Mouse (Mus musculus) G1E-ER4 (cell line): ENCODE results near the gene Uckl1. TPM values are rescaled to one million over a fixed set of nuclear protein-coding genes. Genes with fewer than 3 reads are reported as not detected.

ENCODE experiments used
- GATA1 ChIP-seq: IDR thresholded peaks from one replicate; pipeline ENCODE4 v1.8.0; 2012; ENCODE audit warnings: low read length, inconsistent platforms
- polyA plus RNA-seq: library from polyadenylated mRNA; stranded (reverse); fragments of >175 nt; gene quantifications from 2 replicates; pipeline ENCODE4 v1.2.3, GENCODE M21; 2012

Gene Uckl1
- 71.6 and 72.0 TPM in 2 replicates for polyA plus RNA-seq

DNA sequence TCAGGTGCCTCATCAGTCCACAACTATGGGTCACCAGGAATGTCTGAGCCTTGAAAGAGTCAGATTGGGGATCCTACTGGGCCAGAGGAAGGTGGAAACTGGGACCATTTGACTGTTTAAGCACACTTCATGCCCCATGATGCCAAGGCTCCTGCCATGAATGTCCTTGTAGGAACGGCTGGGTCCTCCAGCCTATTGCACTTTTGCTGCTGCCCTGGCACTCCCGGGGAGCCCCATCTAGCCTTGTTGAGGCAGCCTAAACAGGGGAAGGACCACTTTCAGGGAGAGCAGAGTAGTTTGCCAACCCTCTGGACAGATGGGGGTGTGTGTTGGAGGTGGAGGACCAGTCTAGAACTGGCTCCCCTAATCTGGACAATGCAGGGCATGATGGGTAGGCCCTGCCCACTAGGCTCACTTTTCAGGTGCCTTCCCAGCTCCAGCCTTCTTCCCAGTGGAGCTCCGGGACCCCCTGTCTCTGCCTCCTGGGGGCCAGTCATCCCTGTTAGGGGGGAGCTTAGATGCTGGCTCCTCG is at the start of gene Uckl1:
Uckl1 (minus strand) TSS at position 482 of the 532 bp plus-strand sequence.
- no peak for TF ChIP-seq GATA1

DNA sequence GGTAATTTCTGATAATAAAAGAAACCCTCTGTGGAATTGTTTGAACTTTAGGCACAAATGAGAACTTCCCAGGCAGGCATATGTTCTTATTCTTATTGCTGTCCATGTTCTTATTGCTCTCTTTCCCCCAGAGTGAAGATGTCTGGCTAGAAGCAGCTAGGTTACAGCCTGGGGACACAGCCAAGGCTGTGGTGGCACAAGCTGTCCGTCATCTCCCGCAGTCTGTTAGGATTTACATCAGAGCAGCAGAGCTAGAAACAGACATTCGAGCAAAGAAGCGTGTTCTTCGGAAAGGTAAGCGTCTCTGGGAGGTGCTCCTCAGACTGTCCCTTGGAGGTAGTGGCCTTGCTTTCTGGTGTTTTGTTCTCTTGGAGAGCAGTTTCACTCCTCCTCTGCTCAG is 47.9 kb upstream of the Uckl1 start:
- TF ChIP-seq GATA1, result no peak

DNA sequence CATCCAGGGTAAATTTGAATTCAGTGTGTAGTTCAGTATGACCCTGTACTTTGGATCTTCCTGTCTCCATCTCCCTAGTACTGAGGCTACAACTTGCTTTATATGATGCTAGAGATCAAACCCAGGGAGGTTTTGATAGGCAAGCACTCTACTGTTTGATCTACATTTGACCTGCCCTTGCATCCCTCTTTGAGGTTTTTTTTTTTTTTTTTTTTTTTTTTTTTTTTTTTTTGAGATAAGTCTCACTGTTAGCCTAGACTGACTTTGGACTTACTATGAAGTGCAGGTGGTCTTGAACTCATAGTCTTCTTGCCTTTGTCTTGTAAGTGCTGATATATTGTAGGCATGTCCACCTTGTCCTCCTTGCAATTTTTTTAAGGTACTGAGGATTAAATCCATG is 43.8 kb upstream of the Uckl1 start:
- TF ChIP-seq GATA1, result no peak

DNA sequence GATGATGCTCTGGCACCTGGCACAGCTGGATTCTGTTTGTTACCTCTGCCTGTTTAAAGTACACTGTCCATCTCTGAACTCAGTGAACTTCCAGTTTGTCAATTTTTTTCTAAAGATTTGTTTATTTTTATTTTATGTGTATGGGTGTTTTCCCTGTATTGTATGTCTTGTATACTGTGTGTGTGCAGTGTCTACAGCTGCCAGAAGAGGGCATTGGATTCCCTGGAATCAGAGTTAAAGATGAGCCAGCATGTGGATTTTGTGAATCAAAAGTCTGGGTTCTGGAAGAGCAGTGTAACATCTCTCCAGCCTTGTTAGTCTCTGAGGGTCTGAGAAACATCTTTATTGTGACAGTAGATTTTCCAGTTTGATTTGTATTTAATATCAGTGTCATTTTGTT is 38.7 kb upstream of the Uckl1 start:
- no peak for TF ChIP-seq GATA1

DNA sequence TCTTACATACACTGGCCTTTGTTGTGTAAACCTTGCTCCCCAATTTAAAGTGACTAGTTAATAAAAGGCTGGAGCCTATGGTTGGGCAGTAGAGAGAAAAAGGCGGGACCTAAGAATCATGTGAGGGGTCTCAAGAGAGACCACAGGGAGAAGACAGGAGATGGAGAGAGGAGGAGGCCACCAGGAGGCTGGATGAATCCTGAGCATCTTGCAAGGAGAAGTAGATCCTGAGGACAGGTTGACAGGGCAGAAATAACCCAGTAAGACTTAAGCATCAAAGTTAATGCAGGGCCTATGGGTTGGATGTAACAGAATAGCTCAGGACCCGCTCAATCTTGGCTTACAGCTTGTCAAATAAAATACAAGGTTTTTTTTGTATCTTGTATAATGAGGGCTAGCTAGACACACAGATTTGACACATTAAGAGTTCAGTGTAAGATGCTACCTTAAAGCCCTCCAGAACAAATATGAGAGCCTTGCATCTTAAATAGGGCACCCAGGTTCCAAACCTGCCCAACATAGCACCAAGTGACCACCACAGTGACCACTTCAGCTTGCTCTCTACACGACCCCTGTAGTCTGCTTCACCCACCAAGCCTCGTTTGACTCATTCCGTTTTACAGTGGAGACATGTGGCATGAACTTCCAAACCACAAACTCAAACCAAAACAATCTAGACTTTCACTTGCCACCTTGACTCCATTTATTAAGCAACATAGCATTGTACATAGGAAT is 34.2 kb upstream of the Uckl1 start:
- TF ChIP-seq GATA1, result no peak

DNA sequence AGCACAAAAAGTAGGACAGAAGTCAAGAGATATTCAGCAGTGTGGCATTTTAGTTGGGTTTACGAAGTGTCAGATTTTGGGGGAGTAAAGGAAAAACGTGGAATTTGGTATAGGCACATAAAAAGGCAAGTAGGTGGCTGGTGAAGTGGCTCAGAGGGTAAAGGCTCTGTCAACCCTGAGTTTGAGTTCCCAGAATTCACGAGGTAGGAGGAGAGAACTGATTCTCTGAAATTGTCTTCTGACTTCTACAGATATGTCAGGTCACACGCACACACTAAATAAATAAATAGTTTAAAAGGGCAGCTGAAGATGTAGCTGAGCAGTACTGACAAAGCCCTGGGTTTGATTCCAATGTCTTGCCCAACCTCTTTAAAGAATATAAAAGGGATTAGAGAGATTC is 17.7 kb upstream of the Uckl1 start:
- TF ChIP-seq GATA1, result no peak

DNA sequence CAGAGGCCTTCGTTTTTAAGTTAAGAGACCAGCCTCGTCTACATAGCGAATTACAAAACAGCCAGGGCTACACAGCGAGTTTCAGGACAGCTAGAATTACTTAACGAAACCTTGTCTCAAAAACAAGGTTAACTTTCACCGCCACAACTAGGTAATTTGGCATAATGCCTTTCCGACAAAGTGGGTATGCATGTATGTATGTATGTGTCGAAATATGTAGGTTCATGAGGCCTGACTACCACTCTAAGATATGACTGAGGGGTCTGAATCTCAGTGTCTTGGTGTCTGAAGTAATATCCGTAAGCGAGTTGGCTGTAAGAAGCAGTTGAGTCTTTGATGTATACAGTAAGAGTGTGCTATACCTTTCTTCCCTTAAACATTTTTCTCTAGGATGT is 17.1 kb upstream of the Uckl1 start:
- TF ChIP-seq GATA1, result no peak

DNA sequence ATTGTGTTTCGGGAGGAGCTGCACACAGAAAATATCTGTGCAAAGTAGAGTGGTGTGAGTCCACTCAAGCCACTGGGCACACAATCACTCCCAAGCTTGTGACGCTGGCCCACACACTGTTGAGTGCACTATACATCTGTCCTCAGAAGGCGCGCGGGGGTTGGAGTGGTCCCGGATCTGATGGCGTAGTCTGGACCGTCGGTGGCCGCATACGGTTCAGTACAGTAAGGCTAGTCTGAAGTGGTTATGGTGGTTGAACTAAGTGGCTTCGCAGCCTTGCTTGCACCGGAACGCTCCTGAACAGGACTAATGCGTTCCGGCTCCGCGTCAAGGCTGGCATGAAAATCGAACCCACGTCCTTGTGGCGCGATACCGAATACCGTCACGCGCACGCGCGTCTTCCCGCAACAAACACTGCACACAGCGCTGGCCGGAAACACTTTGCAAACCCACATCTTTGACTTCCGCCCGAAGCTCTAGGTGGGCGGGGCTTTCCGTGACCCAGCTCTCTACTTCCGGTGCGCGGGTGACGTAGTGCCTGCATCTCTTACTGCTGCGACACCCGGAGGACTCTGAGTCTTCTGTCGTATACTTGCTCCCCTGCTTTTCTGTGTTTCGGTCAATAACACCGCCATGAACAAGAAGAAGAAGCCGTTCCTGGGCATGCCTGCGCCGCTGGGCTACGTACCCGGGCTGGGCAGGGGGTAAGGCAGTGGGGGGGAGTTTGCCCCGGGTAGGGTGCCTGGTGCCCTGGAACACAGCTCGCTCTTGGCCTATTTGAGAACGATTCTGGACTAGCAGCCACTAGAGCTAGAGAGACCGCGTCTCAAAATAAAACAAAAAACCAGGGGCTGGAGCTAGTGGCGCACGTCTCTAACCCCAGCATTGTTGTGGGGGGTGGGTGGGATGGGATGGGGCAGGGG is 16.4 kb upstream of the Uckl1 start:
- no peak for TF ChIP-seq GATA1

DNA sequence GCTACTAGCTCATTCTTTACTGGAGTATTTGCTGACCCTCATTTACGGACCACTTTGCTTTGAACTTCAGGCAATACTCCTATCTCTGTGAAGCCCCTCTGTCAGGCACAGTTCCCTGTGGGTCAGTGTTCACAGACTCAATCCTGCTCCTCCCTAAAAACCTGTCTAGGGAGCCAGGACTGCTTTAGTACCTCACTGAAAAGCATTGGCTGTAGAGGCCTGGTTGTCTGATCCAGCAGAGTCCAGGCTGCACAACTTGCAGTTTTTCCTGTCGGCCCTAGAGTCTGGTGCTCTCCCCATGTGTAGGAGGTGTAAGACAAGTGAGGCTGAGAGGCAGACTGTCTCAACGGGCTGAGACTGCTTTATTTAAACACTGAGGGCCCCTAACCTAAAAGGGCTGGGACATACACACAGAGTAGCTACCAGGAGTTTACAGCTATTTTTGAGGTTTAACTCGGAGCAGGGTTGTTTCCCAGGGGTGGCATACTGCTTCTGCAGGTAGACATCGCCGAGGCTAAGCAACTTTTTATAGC is 15.6 kb upstream of the Uckl1 start:
- no peak for TF ChIP-seq GATA1

DNA sequence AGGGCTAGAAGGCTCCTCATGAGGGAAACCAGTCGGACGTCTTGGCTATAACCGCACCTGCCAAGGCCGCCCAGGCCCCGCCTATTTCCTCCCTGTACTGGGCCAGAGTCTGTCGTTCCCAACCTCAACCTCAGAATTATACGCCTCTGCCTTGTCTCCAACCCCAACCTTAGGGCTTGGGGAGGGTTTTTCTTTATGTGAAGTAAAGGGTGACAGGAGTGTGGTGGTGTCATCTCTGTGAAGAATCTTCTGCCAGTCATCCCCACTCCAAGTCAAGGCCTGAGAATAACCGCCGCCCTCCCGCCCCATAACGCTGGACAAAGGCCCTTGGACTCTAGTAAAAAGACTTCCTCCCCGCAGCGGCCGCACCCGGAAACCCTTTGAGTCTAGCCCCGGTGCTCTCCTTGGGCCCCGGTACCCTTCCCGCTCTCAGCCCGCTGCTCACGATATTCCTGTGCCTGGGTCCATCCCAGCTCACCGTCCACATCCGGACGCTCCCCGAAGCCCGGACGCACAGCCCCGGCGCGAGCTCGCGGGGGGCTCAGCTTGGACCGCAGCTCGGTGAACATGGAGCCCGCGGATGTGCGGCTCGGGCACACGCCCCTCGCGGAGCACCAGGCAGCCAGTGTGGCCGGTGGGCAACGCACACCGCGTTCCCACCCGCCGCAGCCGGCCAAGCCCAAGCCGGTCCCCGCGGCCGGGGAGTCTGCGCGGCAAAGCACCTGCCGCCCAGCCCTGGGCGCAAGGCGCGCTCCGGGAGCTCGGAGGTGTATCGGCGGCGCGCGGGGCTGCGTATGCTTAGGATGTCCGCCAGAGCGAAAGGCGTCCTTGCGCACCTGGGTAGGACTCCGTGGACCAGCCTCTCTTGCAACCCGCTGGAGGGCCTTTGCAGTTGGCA is 14.0 kb upstream of the Uckl1 start, which contains the start of gene Samd10:
Samd10 (minus strand) TSS at position 759 of the 898 bp plus-strand sequence.
- no peak for TF ChIP-seq GATA1

DNA sequence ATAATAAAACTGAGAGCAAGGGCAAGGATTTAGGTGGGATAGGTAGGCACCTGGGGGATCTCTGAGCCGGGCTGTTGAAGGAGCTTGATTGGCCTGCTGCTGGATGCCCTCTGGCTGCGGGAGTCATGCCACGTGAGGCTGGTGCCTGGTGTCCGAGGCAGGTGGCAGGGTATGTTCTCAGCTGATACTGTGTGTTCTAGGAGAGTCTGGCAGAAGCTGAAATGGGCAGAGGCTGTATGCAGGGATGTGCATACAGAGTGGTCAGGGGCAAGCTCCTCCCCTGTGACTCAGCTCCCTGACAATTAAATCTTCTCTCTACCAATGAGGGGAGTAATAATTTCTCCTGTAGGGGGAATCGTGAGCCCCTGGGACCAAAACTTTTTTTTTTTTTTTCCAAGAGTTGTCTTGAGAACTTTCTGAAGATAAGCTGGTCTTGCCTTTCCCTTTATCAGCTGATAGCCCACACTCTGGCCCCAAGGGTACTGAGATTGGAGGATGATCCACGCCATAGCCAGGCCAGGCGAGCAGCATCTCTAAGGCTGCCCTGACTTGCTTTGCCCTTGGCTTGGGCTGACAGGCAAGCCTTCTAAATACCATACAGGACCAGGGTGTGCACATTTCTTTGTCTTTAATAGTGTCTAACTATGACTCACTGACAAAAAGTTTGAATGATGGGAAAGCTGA is 12.8 kb upstream of the Uckl1 start:
- TF ChIP-seq GATA1, result no peak

DNA sequence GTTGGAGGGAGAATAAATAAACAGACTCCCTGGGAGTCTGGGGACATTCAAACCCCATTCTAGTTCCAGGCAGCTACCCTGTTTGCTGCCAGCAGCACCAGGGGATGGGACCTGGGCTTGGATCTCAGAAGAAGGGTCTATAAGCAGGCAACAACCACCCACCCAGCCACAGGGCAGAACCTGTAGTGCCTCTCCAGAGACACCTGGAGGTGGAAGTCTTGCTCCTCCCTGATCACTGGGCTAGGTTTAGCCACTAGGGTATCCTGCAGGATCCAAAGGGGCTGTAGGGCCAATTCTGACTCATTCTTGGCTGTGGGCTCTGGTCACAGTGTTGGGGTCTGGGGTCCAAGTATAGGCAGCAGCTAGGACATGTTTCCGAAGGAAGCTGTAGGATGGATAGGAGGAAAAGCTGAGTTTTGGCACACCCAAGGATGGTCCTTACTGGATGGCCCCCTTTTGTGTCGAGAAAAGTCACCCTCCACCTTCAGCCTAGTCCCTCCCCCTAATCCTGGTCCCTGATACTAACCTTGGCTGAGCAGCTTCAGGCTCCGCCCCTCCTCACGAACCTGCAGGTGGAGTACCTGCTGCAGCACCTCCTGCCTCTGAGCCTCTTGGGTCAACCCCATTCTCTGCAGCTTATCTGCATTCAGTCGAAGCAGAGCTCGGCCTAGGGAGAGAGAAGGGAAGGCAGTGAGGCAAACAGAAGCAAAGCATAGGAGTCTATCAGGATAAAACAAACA is 11.7 kb upstream of the Uckl1 start:
- no peak for TF ChIP-seq GATA1

DNA sequence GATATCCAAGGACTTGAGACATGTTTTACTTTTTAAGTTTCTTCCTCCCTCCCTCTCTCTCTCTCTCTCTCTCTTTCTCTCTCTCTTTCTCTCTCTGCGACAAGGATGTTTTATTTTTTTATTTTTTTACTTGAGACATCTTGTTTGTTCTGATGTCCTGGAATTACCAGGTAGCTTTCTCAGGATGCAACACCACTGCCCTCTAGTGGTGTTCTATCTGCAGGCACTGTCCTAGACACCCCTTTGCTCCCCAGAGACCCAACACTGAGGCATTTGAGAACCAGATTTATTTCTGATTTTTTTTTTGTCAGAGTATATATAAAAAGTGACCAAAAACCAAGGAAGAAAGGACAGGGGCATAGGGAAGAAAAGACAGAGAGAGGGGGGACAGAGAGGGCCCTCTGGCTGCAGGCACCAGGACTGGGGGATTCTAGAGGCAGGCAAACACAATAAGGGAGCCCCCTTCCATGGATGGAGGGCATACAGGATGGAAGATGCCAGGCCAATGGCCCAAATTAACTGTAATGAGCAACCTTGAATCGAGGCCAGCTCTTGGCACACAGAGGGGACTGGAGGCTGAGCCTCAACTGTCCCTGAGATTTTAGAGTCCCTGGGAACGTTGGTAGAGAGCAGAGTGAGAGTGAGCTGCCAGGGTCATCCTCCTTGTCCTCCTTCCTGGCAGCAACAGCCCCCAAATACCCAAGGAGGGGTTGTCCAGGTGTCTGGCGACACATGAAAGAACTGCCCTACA is 10.4 kb upstream of the Uckl1 start:
- TF ChIP-seq GATA1, result no peak

DNA sequence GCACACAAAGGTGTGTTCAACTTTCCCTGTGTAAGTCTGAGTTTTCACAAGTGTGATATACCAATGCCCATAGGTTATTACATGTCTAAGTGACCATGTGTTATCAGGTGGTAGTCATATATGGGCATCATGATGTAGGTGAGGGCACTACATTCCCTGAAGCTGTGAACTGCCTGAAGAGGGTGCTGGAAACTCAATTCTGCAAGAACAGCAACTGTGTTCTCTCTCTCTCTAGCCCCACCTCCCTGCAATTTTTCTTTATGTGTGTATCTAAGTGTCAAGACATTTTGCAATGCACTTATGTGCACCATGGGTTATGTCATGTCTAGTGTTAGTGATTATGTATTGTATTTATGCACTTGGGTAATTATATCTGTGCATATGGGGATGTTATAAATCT is 9.2 kb upstream of the Uckl1 start:
- TF ChIP-seq GATA1, result no peak
